Mouse (Mus musculus): ENCODE measurements at regions not wholly inside any gene's neighbourhood (a gene's known extent, or its start where the extent isn't known, plus 50 kb on each side); places are given as distances from the start of the nearest gene placed in this dataset.

DNA sequence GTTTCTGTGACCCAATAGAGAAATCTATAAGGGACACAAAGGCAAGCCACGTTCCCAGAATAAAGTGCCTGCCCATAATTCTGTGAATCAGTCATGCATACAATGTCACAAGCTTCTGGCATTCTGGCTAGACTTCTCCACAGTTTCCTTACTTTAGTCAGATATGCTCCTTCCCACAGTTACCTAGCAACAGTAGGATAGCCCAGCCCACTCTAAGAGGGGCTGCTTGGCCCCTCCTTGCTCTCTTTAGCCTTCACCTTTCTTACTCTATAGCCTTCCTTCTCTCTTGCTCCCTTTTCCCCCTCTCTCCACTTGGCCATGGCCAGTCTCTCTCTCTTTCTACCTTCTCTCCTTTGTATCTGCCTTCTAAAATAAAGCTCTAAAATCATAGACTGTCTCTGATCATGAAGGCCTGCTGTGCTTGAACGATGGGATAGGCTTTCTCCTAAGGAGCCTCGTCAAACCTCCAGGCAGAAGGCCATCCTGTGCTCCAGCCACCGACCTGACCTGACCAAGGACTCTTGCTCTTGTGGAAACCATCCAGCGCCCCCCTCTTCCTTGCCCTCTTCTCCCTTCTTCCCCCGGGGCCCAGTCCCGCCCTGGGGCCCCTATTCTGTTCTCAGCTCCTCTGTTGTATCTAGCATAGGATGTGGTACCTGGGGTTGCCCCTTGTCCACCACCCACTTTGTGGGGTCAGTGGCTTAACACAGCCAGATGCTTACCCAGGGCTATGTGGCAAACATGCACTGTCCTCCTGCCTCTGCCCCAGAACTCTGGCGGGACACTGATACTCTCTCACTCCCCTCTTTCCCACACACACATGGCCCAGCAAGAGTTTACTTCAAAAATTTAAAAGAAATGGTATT lies 1723.8 kb upstream of the Igfbp7 start:
- in situ Hi-C loops (cut with MboI, MseI) = loop anchor here in 1 of 2 experiments (10.0 kb wide), 1 partner anchor 1607 kb away; no protein-coding TSS in a partner anchor

DNA sequence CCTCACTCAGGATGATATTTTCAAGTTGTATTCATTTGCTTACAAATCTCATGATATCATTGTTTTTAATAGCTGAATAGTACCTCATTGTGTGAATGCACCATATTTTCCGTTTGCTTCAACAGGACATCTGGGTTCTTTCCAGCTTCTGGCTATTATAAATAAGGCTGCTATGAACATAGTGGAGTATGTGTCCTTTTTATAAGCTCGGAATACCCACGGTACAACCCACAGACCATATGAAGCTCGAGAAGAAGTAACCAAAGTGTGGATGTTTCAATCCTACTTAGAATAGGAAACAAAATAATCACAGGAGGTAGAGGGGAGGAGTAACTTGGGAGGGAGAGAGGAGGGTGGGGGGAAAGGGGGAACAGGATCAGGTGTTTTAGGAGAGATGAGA lies 1675.3 kb upstream of the Igfbp7 start:
- in situ Hi-C loops (cut with MboI, MseI) = no loop called here

DNA sequence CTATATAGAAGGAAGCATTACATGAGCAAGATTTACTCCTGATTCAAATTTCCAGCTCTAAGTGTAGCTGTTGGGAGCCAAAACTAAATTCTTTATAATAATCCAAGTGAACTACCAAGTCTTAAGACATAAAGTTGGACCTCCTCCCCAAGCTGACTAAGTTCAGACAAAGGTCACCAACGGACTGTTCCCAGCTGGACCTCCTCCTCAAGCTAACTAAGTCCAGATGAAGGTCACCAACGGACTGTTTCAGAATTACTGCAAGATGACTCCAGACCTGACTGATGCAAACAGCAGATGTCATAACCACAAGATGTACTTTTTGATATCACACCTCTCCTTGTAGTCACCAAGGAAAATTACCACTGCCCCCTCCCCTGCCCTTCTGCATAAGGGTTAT lies 1652.0 kb upstream of the Igfbp7 start:
- in situ Hi-C loops (cut with MboI, MseI) = loop anchor here in 1 of 2 experiments (10.0 kb wide), 1 partner anchor 1235 kb away; no protein-coding TSS in a partner anchor
